Mouse (Mus musculus) olfactory bulb, adult 2 months (tissue): ENCODE results near the gene Smtnl2.

Experiments used
- CTCF ChIP-seq: fragments of 200-500 bp; IDR thresholded peaks from 2 replicates; pipeline ENCODE4 v1.5.1; 2012; ENCODE audit warnings: low read depth, mild to moderate bottlenecking, low read length, moderate library complexity; ENCODE audit not compliant: insufficient read depth
- POLR2A ChIP-seq: fragments of 200-500 bp; IDR thresholded peaks from 2 replicates; pipeline ENCODE4 v1.6.1; 2012; ENCODE audit warnings: mild to moderate bottlenecking, low read depth, low read length, moderate library complexity; ENCODE audit not compliant: insufficient read depth

DNA sequence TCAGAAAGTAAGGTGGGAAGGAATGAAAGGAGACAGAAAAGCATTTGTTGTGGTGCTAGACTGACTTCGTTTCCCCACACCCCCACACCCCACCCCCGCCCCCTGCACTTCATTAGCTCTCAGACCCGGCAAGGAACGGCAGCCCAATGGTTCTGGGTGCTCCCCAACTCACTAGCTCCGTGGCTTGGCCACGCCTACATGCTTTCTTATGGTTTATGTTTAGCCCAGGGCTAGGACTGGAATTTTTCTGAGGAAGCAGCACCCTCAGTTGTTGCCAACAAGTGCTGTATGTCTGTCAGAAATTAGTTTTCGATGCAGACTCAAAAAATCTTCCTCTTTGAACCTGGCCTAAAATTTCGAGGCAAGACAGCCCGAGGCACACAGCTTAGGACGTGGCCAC lies 63.0 kb downstream of the Smtnl2 start:
- TF ChIP-seq CTCF, result no peak
- no peak for TF ChIP-seq POLR2A
